ENCODE assay signal across 20 mouse cellular contexts in genomic region chr13:29462271-29462670, GRCm38 (mm10).
"Had no signal": no experiment of that assay in that cellular context is flagged by ENCODE, and none has a peak within 500 bp of the region (broad histone marks: within the 10 kb centered on the region; RNA-seq: fewer than 3 reads in every experiment).

No protein-coding gene starts in this region.

- ATAC-seq: liver, postnatal 0 days; lung, postnatal 0 days had no signal

- H3K4me3 ChIP-seq: kidney, embryonic 15.5 days; layer of hippocampus, adult 2 months; limb, embryonic 12.5 days; limb, embryonic 15.5 days had no signal

- H3K9ac ChIP-seq: kidney, embryonic 15.5 days; limb, embryonic 12.5 days; limb, embryonic 15.5 days; liver, embryonic 14.5 days; liver, postnatal 0 days; lung, embryonic 14.5 days had no signal

- H3K4me2 ChIP-seq: kidney, embryonic 15.5 days; limb, embryonic 12.5 days; limb, embryonic 15.5 days; liver, embryonic 11.5 days; lung, embryonic 14.5 days; midbrain, embryonic 11.5 days had no signal

- H3K4me1 ChIP-seq: kidney, embryonic 15.5 days; limb, embryonic 15.5 days had no signal

- H3K9me3 ChIP-seq: kidney, embryonic 15.5 days; limb, embryonic 12.5 days; limb, embryonic 15.5 days had no signal

- DNase-seq: kidney, adult 8-10 months; kidney, postnatal 14 days; kidney, postnatal 4 days; layer of hippocampus, adult 9-11 months; liver, postnatal 0 days; lung, embryonic 14.5 days; midbrain, embryonic 14.5 days; thymus, adult 2 months; thymus, postnatal 14 days; thymus, postnatal 4 days had no signal

- H3K36me3 ChIP-seq: kidney, embryonic 15.5 days; limb, embryonic 12.5 days; limb, embryonic 15.5 days had no signal

- H3K27me3 ChIP-seq: kidney, embryonic 15.5 days; limb, embryonic 12.5 days; limb, embryonic 15.5 days had no signal

- H3K27ac ChIP-seq: kidney, embryonic 15.5 days; layer of hippocampus, adult 2 months; limb, embryonic 12.5 days; limb, embryonic 15.5 days; liver, embryonic 14.5 days; macrophage; stomach, postnatal 0 days had no signal
